Mouse (Mus musculus) kidney, embryonic 16.5 days (tissue): ENCODE measurements around the gene Gstm2. TPM values are rescaled to one million over a fixed set of nuclear protein-coding genes. Genes with fewer than 3 reads are reported as not detected.
"Not testable (repeated sequence)": the region's sequence is repeated elsewhere in the genome, so short reads cannot be mapped to it uniquely, and the experiment has no call there.

Source experiments
- ATAC-seq: fragments of 200-750 bp; cut with Nextera tagmentation; 2 replicates; pipeline ENCODE4 v1.8.0; 2017; ENCODE audit warnings: moderate TSS enrichment; ENCODE audit not compliant: low FRiP score, low TSS enrichment
- H3K27ac ChIP-seq: fragments of 300-500 bp; sonication (generic); 2 replicates; pipeline ENCODE4 v1.5.1; 2014; ENCODE audit warnings: low read length
- H3K27me3 ChIP-seq: fragments of 300-500 bp; sonication (generic); 2 replicates; pipeline ENCODE4 v1.6.1; 2014; ENCODE audit warnings: low read length, control low read depth, mixed read lengths; ENCODE audit not compliant: insufficient read depth
- H3K36me3 ChIP-seq: fragments of 300-500 bp; sonication (generic); 2 replicates; pipeline ENCODE4 v1.6.1; 2014; ENCODE audit warnings: low read length, control low read depth, mixed read lengths; ENCODE audit not compliant: insufficient read depth
- H3K4me1 ChIP-seq: fragments of 300-500 bp; sonication (generic); 2 replicates; pipeline ENCODE4 v1.6.1; 2014; ENCODE audit warnings: low read length, control low read depth, mixed read lengths; ENCODE audit not compliant: insufficient read depth
- H3K4me2 ChIP-seq: fragments of 300-500 bp; sonication (generic); replicated peaks from 2 replicates; pipeline ENCODE4 v1.6.1; 2014; ENCODE audit warnings: low read depth, low read length
- H3K4me3 ChIP-seq: fragments of 300-500 bp; sonication (generic); 2 replicates; pipeline ENCODE4 v1.5.1; 2014; ENCODE audit warnings: mild to moderate bottlenecking, low read length
- H3K9ac ChIP-seq: fragments of 300-500 bp; sonication (generic); replicated peaks from 2 replicates; pipeline ENCODE4 v1.6.1; 2014; ENCODE audit warnings: low read length
- H3K9me3 ChIP-seq: fragments of 300-500 bp; sonication (generic); 2 replicates; pipeline ENCODE4 v1.6.1; 2016; ENCODE audit warnings: low read length, control low read depth
- WGBS: fragments of 180-500 bp; shearing (Covaris S2); extraction: QIAGEN DNeasy Blood & Tissue Kit; methylation state at CpG from one replicate; pipeline ENCODE4 v1.1.7; 2014; 5-methylcytosine and 5-hydroxymethylcytosine counted together
- polyA plus RNA-seq: library from polyadenylated mRNA; unstranded; fragments of >200 nt; fragmentation: Nextera tagmentation; extraction: Ambion mirVana; gene quantifications from 2 replicates; pipeline ENCODE4 v1.2.1, GENCODE M21; 2015

Gstm2 gene
- polyA plus RNA-seq, 1 experiment from 2014 or later, result 132 TPM

GRCm38 (mm10) chr3:108018190-108018820 lies 32.1 kb upstream of the Gstm2 start:
- H3K27ac ChIP-seq, result peak overlapping the region; percentile 81

GRCm38 (mm10) chr3:108017473-108018189 lies 31.4 kb upstream of the Gstm2 start, which contains the start of gene Gstm1:
Gstm1 (minus strand) TSS chr3:108017973.
- Histone ChIP-seq H3K36me3 (no peaks in the 10 kb centered on the region), H3K27ac (peak within 1 kb of the TSS; percentile 93), H3K4me1 (peaks cover 23% of the 10 kb centered on the region), H3K4me2 (peak within 1 kb of the TSS; percentile 92), H3K9me3 (no peaks in the 10 kb centered on the region), H3K4me3 (peak within 1 kb of the TSS; percentile 53), H3K27me3 (no peaks in the 10 kb centered on the region), H3K9ac (peak within 1 kb of the TSS; percentile 69)
- WGBS, result under 1% methylated on average over 31 of the region's 31 CpGs
- peak; percentile 99 for ATAC-seq

More at GRCm38 (mm10) chr3:108018190-108018820, 32.1 kb upstream of the Gstm2 start:
- Histone ChIP-seq H3K36me3 (no peaks in the 10 kb centered on the region), H3K4me2 (peak overlapping the region; percentile 92), H3K4me3 (peak overlapping the region; percentile 53), H3K4me1 (peaks cover 16% of the 10 kb centered on the region), H3K9me3 (no peaks in the 10 kb centered on the region), H3K27me3 (no peaks in the 10 kb centered on the region), H3K9ac (peak overlapping the region; percentile 69)
- WGBS, result 21% methylated on average over 14 of the region's 14 CpGs
- ATAC-seq, result no peak; the same call in 1 of the 2 replicates

- H3K4me2 ChIP-seq, H3K27ac ChIP-seq, H3K27me3 ChIP-seq, H3K36me3 ChIP-seq, H3K9me3 ChIP-seq, H3K4me3 ChIP-seq, ATAC-seq: not testable (repeated sequence)
- peaks cover 23% of the 10 kb centered on the region for H3K4me1 ChIP-seq
- H3K9ac ChIP-seq, result peak overlapping the region; percentile 68; the same call in 1 of the 2 replicates
- WGBS, result 89% methylated on average over 5 of the region's 5 CpGs
Measured at GRCm38 (mm10) chr3:108016468-108016867, 30.2 kb upstream of the Gstm2 start.

GRCm38 (mm10) chr3:108014974-108015346 lies 28.7 kb upstream of the Gstm2 start:
- WGBS, result 90% methylated on average over 2 of the region's 2 CpGs
- H3K4me2 ChIP-seq, result no peak overlapping the region
- H3K36me3 ChIP-seq, result no peaks in the 10 kb centered on the region
- no peak overlapping the region for H3K4me3 ChIP-seq
- H3K27me3 ChIP-seq, result no peaks in the 10 kb centered on the region
- no peak for ATAC-seq
- peaks cover 23% of the 10 kb centered on the region for H3K4me1 ChIP-seq
- H3K27ac ChIP-seq, result no peak overlapping the region
- H3K9ac ChIP-seq, result no peak overlapping the region
- no peaks in the 10 kb centered on the region for H3K9me3 ChIP-seq

GRCm38 (mm10) chr3:108014098-108014973 lies 28.1 kb upstream of the Gstm2 start:
- no peak overlapping the region for H3K4me3 ChIP-seq
- H3K4me1 ChIP-seq, result peaks cover 23% of the 10 kb centered on the region
- H3K27me3 ChIP-seq, result no peaks in the 10 kb centered on the region
- H3K4me2 ChIP-seq, result no peak overlapping the region
- no peaks in the 10 kb centered on the region for H3K9me3 ChIP-seq
- no peak overlapping the region for H3K9ac ChIP-seq
- H3K36me3 ChIP-seq, result no peaks in the 10 kb centered on the region
- no peak for ATAC-seq
- 60% methylated on average over 7 of the region's 8 CpGs for WGBS
- no peak overlapping the region for H3K27ac ChIP-seq

GRCm38 (mm10) chr3:108013331-108013871 lies 27.1 kb upstream of the Gstm2 start:
- no peak for ATAC-seq
- Histone ChIP-seq H3K27ac (peak overlapping the region; percentile 0; the same call in 1 of the 2 replicates), H3K27me3 (no peaks in the 10 kb centered on the region), H3K4me2 (no peak overlapping the region), H3K4me3 (no peak overlapping the region), H3K9me3 (no peaks in the 10 kb centered on the region), H3K9ac (no peak overlapping the region), H3K36me3 (no peaks in the 10 kb centered on the region), H3K4me1 (peaks cover 20% of the 10 kb centered on the region)
- 69% methylated on average over 4 of the region's 4 CpGs for WGBS

GRCm38 (mm10) chr3:108011558-108011957 lies 25.3 kb upstream of the Gstm2 start:
- WGBS, result 76% methylated on average over 3 of the region's 3 CpGs
- Histone ChIP-seq H3K9me3 (no peaks in the 10 kb centered on the region), H3K9ac (no peak overlapping the region), H3K4me1 (peaks cover 10% of the 10 kb centered on the region; the same call in 1 of the 2 replicates), H3K27ac (no peak overlapping the region), H3K4me3 (no peak overlapping the region), H3K36me3 (no peaks in the 10 kb centered on the region), H3K27me3 (no peaks in the 10 kb centered on the region), H3K4me2 (no peak overlapping the region)
- ATAC-seq, result no peak

- Histone ChIP-seq H3K9me3 (no peaks in the 10 kb centered on the region), H3K27ac (no peak overlapping the region), H3K9ac (no peak overlapping the region), H3K36me3 (no peaks in the 10 kb centered on the region), H3K4me1 (peaks cover 10% of the 10 kb centered on the region; the same call in 1 of the 2 replicates), H3K27me3 (no peaks in the 10 kb centered on the region), H3K4me3 (no peak overlapping the region), H3K4me2 (no peak overlapping the region)
- WGBS, result 61% methylated on average over 2 of the region's 2 CpGs
- no peak for ATAC-seq
Measured at GRCm38 (mm10) chr3:108010286-108010685, 24.0 kb upstream of the Gstm2 start.

- Histone ChIP-seq H3K4me3 (no peak overlapping the region), H3K36me3 (no peaks in the 10 kb centered on the region), H3K4me1 (no peaks in the 10 kb centered on the region), H3K9me3 (no peaks in the 10 kb centered on the region), H3K27ac (no peak overlapping the region), H3K4me2 (no peak overlapping the region), H3K9ac (no peak overlapping the region), H3K27me3 (no peaks in the 10 kb centered on the region)
- ATAC-seq, result no peak
- 65% methylated on average over 8 of the region's 8 CpGs for WGBS
Measured at GRCm38 (mm10) chr3:108002021-108002420, 15.8 kb upstream of the Gstm2 start.
